Mouse (Mus musculus): ENCODE data around the gene 2410015M20Rik. TPM values are rescaled to one million over a fixed set of nuclear protein-coding genes. Genes with fewer than 3 reads are reported as not detected.

Gene 2410015M20Rik
- 100 to 1,000 TPM; 433 to 445 TPM for polyA plus RNA-seq (2012; fragmentation: generic; extraction: Trizol)

GRCm38 (mm10) chr17:56609452-56610171 lies at the start of gene 2410015M20Rik:
Gene 2410015M20Rik (minus strand): TSS chr17:56609771.

GRCm38 (mm10) chr17:56627530-56628277 lies 18.1 kb upstream of the 2410015M20Rik start, which contains the start of gene Catsperd:
Gene Catsperd (plus strand): TSS chr17:56628143.

GRCm38 (mm10) chr17:56626754-56627470 lies 17.3 kb upstream of the 2410015M20Rik start, which contains the start of gene Lonp1:
Gene Lonp1 (minus strand): TSS chr17:56626887.

GRCm38 (mm10) chr17:56613236-56613844 lies 3.8 kb upstream of the 2410015M20Rik start, which contains the start of gene Rpl36:
Gene Rpl36 (plus strand): TSS chr17:56613416.

GRCm38 (mm10) chr17:56584257-56585130 lies 25.1 kb downstream of the 2410015M20Rik start, which contains the start of the genes Safb2 and Safb:
Gene Safb2 (minus strand): TSS chr17:56584585.
Gene Safb (plus strand): TSS chr17:56584825.

Other genes with a start within 250 kb of the 2410015M20Rik start
- gene Ptprs, start 133.3 kb downstream of the 2410015M20Rik start, polyA plus RNA-seq (2012; fragmentation: generic; extraction: Trizol): 100 to 1,000 TPM in 1 of 2 experiments, 10 to 100 TPM in 1; 15.1 to 186 TPM
- not detected for gene Znrf4, start 97.3 kb downstream of the 2410015M20Rik start, polyA plus RNA-seq (2012; fragmentation: generic; extraction: Trizol)
- 1 to 10 TPM in 1 of 2 experiments, under 1 TPM in 1; 0.05 to 1.4 TPM for gene Gm20219, start 55.4 kb downstream of the 2410015M20Rik start, polyA plus RNA-seq (2012; fragmentation: generic; extraction: Trizol)
- gene Safb2, start 25.2 kb downstream of the 2410015M20Rik start, polyA plus RNA-seq (2012; fragmentation: generic; extraction: Trizol): 10 to 100 TPM; 19.9 to 50.5 TPM
- gene Safb, start 24.9 kb downstream of the 2410015M20Rik start, polyA plus RNA-seq (2012; fragmentation: generic; extraction: Trizol): 100 to 1,000 TPM in 1 of 2 experiments, 10 to 100 TPM in 1; 24.2 to 103 TPM
- over 10,000 TPM in 1 of 2 experiments, 1,000 to 10,000 TPM in 1; 5,896 to 10,257 TPM for gene Rpl36, start 3.6 kb upstream of the 2410015M20Rik start, polyA plus RNA-seq (2012; fragmentation: generic; extraction: Trizol)
- 10 to 100 TPM; 52.4 to 73.9 TPM for gene Lonp1, start 17.1 kb upstream of the 2410015M20Rik start, polyA plus RNA-seq (2012; fragmentation: generic; extraction: Trizol)
- under 1 TPM; 0.02 to 0.30 TPM for gene Catsperd, start 18.4 kb upstream of the 2410015M20Rik start, polyA plus RNA-seq (2012; fragmentation: generic; extraction: Trizol)
- gene Ranbp3, start 63.5 kb upstream of the 2410015M20Rik start, polyA plus RNA-seq (2012; fragmentation: generic; extraction: Trizol): 10 to 100 TPM; 71.2 to 89.9 TPM
- 100 to 1,000 TPM; 608 to 937 TPM for gene Ndufa11, start 108.0 kb upstream of the 2410015M20Rik start, polyA plus RNA-seq (2012; fragmentation: generic; extraction: Trizol)
- gene Vmac, start 108.3 kb upstream of the 2410015M20Rik start, polyA plus RNA-seq (2012; fragmentation: generic; extraction: Trizol): 10 to 100 TPM; 16.3 to 42.8 TPM
- 1 to 10 TPM; 3.2 to 3.9 TPM for gene Nrtn, start 147.8 kb upstream of the 2410015M20Rik start, polyA plus RNA-seq (2012; fragmentation: generic; extraction: Trizol)
- gene Dus3l, start 155.0 kb upstream of the 2410015M20Rik start, polyA plus RNA-seq (2012; fragmentation: generic; extraction: Trizol): 10 to 100 TPM; 32.1 to 51.8 TPM
- gene Prr22, start 160.5 kb upstream of the 2410015M20Rik start, polyA plus RNA-seq (2012; fragmentation: generic; extraction: Trizol): 1 to 10 TPM in 1 of 2 experiments, under 1 TPM in 1; 0.21 to 1.4 TPM
- 1 to 10 TPM; 2.5 to 5.7 TPM for gene Rfx2, start 221.2 kb upstream of the 2410015M20Rik start, polyA plus RNA-seq (2012; fragmentation: generic; extraction: Trizol)